Mouse (Mus musculus) hindbrain, postnatal 0 days (tissue): ENCODE results near the gene Ndufs5. TPM values are rescaled to one million over a fixed set of nuclear protein-coding genes. Genes with fewer than 3 reads are reported as not detected.

ENCODE experiments used
- ATAC-seq: fragments of 200-750 bp; cut with Nextera tagmentation; 2 replicates; pipeline ENCODE4 v1.8.0; 2017; ENCODE audit warnings: mild to moderate bottlenecking, moderate TSS enrichment, moderate library complexity
- DNase-seq: peaks from one replicate; pipeline ENCODE4 v3.0.0-alpha.2; 2015; ENCODE audit warnings: low spot score
- H3K27ac ChIP-seq: fragments of 300-500 bp; sonication (generic); 2 replicates; pipeline ENCODE4 v1.5.1; 2014; ENCODE audit warnings: mild to moderate bottlenecking
- H3K27me3 ChIP-seq: fragments of 300-500 bp; sonication (generic); 2 replicates; pipeline ENCODE4 v1.6.1; 2014; ENCODE audit warnings: low read length, mixed read lengths; ENCODE audit not compliant: insufficient read depth
- H3K36me3 ChIP-seq: fragments of 300-500 bp; sonication (generic); 2 replicates; pipeline ENCODE4 v1.6.1; 2014; ENCODE audit warnings: low read length, mixed read lengths; ENCODE audit not compliant: insufficient read depth
- H3K4me1 ChIP-seq: fragments of 300-500 bp; sonication (generic); 2 replicates; pipeline ENCODE4 v1.6.1; 2014; ENCODE audit warnings: antibody characterized with exemption, low read length, mixed read lengths; ENCODE audit not compliant: insufficient read depth
- H3K4me2 ChIP-seq: fragments of 300-500 bp; sonication (generic); 2 replicates; pipeline ENCODE4 v1.6.1; 2014; ENCODE audit warnings: low read depth, mild to moderate bottlenecking, low read length, moderate library complexity, mixed read lengths
- H3K4me3 ChIP-seq: fragments of 300-500 bp; sonication (generic); 2 replicates; pipeline ENCODE4 v1.5.1; 2014; ENCODE audit warnings: low read length
- H3K9ac ChIP-seq: fragments of 300-500 bp; sonication (generic); replicated peaks from 2 replicates; pipeline ENCODE4 v1.6.1; 2014; ENCODE audit warnings: mild to moderate bottlenecking, low read length, moderate library complexity, mixed read lengths
- H3K9me3 ChIP-seq: fragments of 300-500 bp; sonication (generic); 2 replicates; pipeline ENCODE4 v1.6.1; 2016; ENCODE audit warnings: low read length, mixed read lengths
- CTCF ChIP-seq: IDR thresholded peaks from 2 replicates; pipeline ENCODE4 v1.5.1; 2016; ENCODE audit warnings: antibody characterized with exemption, control low read depth, low read depth
- WGBS: fragments of 180-500 bp; shearing (Covaris S2); extraction: QIAGEN DNeasy Blood & Tissue Kit; methylation state at CpG from one replicate; pipeline ENCODE4 v1.1.7; 2014; 5-methylcytosine and 5-hydroxymethylcytosine counted together
- polyA plus RNA-seq: library from polyadenylated mRNA; unstranded; fragments of >200 nt; fragmentation: Nextera tagmentation; extraction: Ambion mirVana; gene quantifications from 2 replicates; pipeline ENCODE4 v1.2.1, GENCODE M21; 2015
- total RNA-seq: library from RNA; depleted of rRNA; stranded (reverse); fragments of >200 nt; gene quantifications from 2 replicates; pipeline ENCODE4 v1.2.3, GENCODE M21; 2014

Gene Ndufs5
- total and polyA plus RNA-seq, 2 experiments from 2014 or later: 107 to 656 TPM

GRCm38 (mm10) chr4:123667260-123667867 lies 50.6 kb downstream of the Ndufs5 start:
- H3K9ac ChIP-seq: 0 out of 2 replicates have a peak overlapping the region, but pooled peaks have one; percentile 14
- TF ChIP-seq CTCF: peak; percentile 99
- H3K27ac ChIP-seq: peak overlapping the region; percentile 68
- H3K4me3 ChIP-seq: no peak overlapping the region
- 5% methylated on average over 1 of the region's 1 CpGs for WGBS
- no peak overlapping the region for H3K4me2 ChIP-seq
- H3K27me3 ChIP-seq: no peaks in the 10 kb centered on the region
- no peaks in the 10 kb centered on the region for H3K9me3 ChIP-seq
- no peaks in the 10 kb centered on the region for H3K36me3 ChIP-seq
- DNase-seq (peak; percentile 92), ATAC-seq (peak; percentile 34; the same call in 1 of the 2 replicates)
- peaks cover 27% of the 10 kb centered on the region for H3K4me1 ChIP-seq

GRCm38 (mm10) chr4:123666517-123666916 lies 51.5 kb downstream of the Ndufs5 start:
- Histone ChIP-seq H3K36me3 (no peaks in the 10 kb centered on the region), H3K4me1 (peaks cover 30% of the 10 kb centered on the region), H3K9ac (no peak overlapping the region), H3K9me3 (no peaks in the 10 kb centered on the region), H3K4me2 (no peak overlapping the region), H3K27ac (peak overlapping the region; percentile 68), H3K27me3 (no peaks in the 10 kb centered on the region), H3K4me3 (no peak overlapping the region)
- WGBS: 91% methylated on average over 1 of the region's 1 CpGs
- DNase-seq: no peak
- no peak for ATAC-seq
- no peak; the same call in 1 of the 2 replicates for TF ChIP-seq CTCF

DNA sequence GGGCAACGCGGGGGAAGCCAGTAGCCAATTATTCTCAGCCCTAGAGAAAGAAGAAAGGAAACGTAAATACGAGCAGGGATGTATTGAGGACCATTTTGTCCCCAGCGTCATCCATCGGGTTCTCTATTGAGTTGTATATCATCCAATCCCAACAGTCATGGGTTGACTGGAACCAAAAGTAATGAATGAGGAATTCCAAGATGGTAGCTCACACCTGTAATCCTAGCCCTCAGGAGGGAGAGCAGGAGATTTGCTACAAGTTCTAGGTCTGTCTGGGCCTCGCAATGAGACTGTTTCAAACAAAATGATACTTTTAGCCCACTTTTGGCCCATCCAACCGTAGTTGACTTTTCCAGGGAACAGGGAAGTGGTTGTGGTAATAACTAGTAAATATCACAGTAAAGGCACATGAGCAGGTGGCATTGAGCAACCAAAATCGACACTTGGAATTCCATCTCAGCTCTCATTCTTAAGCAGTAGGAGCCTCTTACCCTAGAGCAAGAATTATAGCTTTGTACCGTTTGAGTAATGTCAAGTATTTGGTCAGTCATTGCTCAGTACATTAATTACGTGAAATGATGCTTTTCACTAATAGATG lies 52.2 kb downstream of the Ndufs5 start:
- 33% methylated on average over 11 of the region's 11 CpGs for WGBS
- H3K36me3 ChIP-seq: no peaks in the 10 kb centered on the region
- peak overlapping the region; percentile 82 for H3K4me3 ChIP-seq
- no peak for TF ChIP-seq CTCF
- H3K9ac ChIP-seq: peak overlapping the region; percentile 95
- H3K27ac ChIP-seq: peak overlapping the region; percentile 94
- H3K27me3 ChIP-seq: no peaks in the 10 kb centered on the region
- no peak for ATAC-seq
- DNase-seq: no peak
- no peaks in the 10 kb centered on the region for H3K9me3 ChIP-seq
- H3K4me1 ChIP-seq: peaks cover 27% of the 10 kb centered on the region
- H3K4me2 ChIP-seq: peak overlapping the region; percentile 81

- Histone ChIP-seq H3K36me3 (no peaks in the 10 kb centered on the region), H3K27ac (peak overlapping the region; percentile 94), H3K4me1 (peaks cover 21% of the 10 kb centered on the region), H3K4me3 (peak overlapping the region; percentile 82), H3K4me2 (peak overlapping the region; percentile 81), H3K9me3 (no peaks in the 10 kb centered on the region), H3K27me3 (no peaks in the 10 kb centered on the region), H3K9ac (peak overlapping the region; percentile 95)
- ATAC-seq (peak; percentile 41), DNase-seq (peak; percentile 56)
- no peak for TF ChIP-seq CTCF
- WGBS: under 1% methylated on average over 53 of the region's 58 CpGs
Measured at GRCm38 (mm10) chr4:123664951-123665661, 52.9 kb downstream of the Ndufs5 start.

- WGBS: under 1% methylated on average over 82 of the region's 125 CpGs
- peak overlapping the region; percentile 81 for H3K4me2 ChIP-seq
- H3K27me3 ChIP-seq: no peaks in the 10 kb centered on the region
- no peaks in the 10 kb centered on the region for H3K36me3 ChIP-seq
- peaks cover 21% of the 10 kb centered on the region for H3K4me1 ChIP-seq
- TF ChIP-seq CTCF: no peak
- H3K9ac ChIP-seq: peak overlapping the region; percentile 95
- DNase-seq: peak; percentile 72
- peak overlapping the region; percentile 82 for H3K4me3 ChIP-seq
- H3K9me3 ChIP-seq: no peaks in the 10 kb centered on the region
- peak overlapping the region; percentile 94 for H3K27ac ChIP-seq
- ATAC-seq: peak; percentile 75
Measured at GRCm38 (mm10) chr4:123664021-123664950, 53.7 kb downstream of the Ndufs5 start.

DNA sequence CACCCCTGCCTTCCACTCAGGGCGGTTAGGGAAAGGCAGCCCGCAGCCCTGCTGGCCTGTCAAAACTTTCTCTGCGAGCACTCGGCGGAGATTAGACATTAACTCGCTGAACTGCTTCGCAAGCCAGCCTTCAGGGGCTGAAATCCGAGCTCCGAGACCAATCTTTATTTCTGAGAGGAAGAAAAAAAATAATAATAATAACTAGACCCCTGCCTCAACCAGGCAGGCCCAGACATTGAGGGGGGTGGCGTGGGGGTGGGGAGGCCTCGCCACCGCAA lies 54.4 kb downstream of the Ndufs5 start:
- 0% methylated on average over 12 of the region's 12 CpGs for WGBS
- Histone ChIP-seq H3K4me3 (peak overlapping the region; percentile 82), H3K27ac (peak overlapping the region; percentile 94), H3K9me3 (no peaks in the 10 kb centered on the region), H3K4me2 (peak overlapping the region; percentile 81), H3K4me1 (peaks cover 21% of the 10 kb centered on the region), H3K9ac (peak overlapping the region; percentile 95), H3K36me3 (no peaks in the 10 kb centered on the region), H3K27me3 (no peaks in the 10 kb centered on the region)
- DNase-seq (peak; percentile 42), ATAC-seq (no peak)
- TF ChIP-seq CTCF: no peak
